Mouse (Mus musculus) brown adipose tissue, adult 24 weeks (tissue): ENCODE results near the gene Pkn2. TPM values are rescaled to one million over a fixed set of nuclear protein-coding genes. Genes with fewer than 3 reads are reported as not detected.

Source experiments
- H3K27ac ChIP-seq: fragments of 200-500 bp; replicated peaks from 2 replicates; pipeline ENCODE4 v1.5.1; 2012; ENCODE audit warnings: low read depth, mild to moderate bottlenecking, low read length
- H3K4me1 ChIP-seq: fragments of 200-500 bp; 2 replicates; pipeline ENCODE4 v1.6.1; 2012; ENCODE audit warnings: low read length, mixed read lengths; ENCODE audit not compliant: control insufficient read depth, insufficient read depth, insufficient read length
- H3K4me3 ChIP-seq: fragments of 200-500 bp; 2 replicates; pipeline ENCODE4 v1.5.1; 2012; ENCODE audit warnings: low read depth, mild to moderate bottlenecking, low read length, moderate library complexity; ENCODE audit not compliant: insufficient read depth
- polyA plus RNA-seq: library from polyadenylated mRNA; stranded (reverse); fragments of >200 nt; gene quantifications from 2 replicates; pipeline ENCODE4 v1.2.4, GENCODE M21; 2012; ENCODE audit not compliant: missing spikeins, insufficient read depth, insufficient read length

Gene Pkn2
- 17.5 and 19.8 TPM in 2 replicates for polyA plus RNA-seq

DNA sequence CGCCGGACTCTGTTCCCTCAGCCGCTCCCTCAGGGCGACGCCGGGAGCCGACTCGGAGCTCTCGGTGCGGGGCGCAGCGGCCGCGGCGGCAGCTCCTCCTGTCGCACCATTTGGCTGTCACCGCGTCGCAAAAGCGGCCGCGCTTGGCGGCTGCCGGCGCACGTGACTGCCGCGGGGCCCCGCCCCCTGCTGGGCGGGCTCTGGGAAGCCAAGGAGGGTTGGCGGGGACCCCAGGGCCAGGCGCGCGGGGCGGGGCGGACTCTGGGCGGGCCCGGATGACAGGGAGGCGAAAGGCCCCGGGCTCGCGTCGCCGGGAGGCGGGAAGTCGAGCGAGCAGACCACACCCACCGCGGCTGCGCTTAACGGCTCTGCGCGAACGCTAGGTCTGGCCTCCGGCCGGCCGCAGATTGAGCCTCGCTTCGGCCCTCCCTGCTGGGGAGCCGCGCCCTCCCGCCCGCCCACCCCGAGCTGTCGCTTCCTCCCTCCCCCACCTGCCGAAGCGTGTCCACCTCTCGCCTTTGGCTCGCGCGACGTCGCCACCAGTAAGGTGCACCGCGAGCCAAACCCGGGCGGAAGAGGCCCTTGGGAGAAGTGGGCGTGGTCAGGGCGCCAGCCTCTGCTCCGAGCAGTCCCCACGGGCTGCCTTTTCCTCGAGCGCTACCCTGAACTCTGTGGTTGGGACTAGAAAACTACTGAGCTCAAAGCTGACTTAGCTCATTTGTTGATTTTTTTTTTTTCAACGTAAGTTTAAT is at the start of gene Pkn2:
Gene Pkn2, minus strand, starts transcription at position 133 of the 752 bp plus-strand sequence.
- Histone ChIP-seq H3K4me3 (peak within 1 kb of the TSS; percentile 98), H3K27ac (peak within 1 kb of the TSS; percentile 83), H3K4me1 (no peaks in the 10 kb centered on the region)

DNA sequence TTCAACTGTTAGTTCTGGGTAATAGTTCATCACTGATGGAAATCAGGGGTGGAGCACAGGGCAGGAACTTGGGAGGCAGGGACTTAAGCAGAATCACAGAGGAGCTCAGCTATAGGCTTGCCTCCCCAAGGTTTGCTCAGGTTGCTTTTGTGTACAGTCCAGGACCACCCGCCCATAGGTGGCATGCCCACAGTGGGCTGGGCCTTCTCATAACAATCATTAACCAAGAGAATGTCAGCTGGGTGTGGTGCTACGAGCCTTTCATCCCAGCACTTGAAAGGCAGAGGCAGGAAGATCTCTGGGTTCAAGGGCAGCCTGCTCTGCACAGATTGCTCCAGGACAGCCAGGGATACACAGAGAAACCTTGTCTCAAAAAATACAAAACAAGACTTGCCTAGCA is 48.1 kb upstream of the Pkn2 start:
- Histone ChIP-seq H3K4me1 (no peaks in the 10 kb centered on the region), H3K4me3 (no peak overlapping the region)

DNA sequence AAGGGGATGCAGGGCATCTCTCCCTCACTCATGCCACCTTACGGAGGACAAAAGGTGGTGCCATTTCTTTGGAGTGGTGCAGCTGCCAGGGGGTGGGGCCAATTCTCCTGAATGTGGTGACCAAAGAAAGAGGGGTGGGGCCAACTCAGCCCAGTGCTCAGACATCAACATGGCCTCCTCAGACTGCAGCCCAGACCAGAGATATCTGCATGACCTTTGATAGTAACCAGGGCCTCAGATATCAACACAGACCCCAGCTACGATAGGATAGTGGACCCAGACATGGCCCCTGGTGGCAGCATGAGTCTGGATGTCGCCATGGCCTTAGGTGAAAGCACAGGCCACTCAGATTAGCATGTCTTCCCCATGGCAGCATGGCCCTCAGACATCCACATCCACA is 45.5 kb upstream of the Pkn2 start:
- Histone ChIP-seq H3K27ac (no peak overlapping the region), H3K4me3 (no peak overlapping the region), H3K4me1 (no peaks in the 10 kb centered on the region)

More for the DNA sequence above, 48.1 kb upstream of the Pkn2 start:
- no peak overlapping the region for H3K27ac ChIP-seq

DNA sequence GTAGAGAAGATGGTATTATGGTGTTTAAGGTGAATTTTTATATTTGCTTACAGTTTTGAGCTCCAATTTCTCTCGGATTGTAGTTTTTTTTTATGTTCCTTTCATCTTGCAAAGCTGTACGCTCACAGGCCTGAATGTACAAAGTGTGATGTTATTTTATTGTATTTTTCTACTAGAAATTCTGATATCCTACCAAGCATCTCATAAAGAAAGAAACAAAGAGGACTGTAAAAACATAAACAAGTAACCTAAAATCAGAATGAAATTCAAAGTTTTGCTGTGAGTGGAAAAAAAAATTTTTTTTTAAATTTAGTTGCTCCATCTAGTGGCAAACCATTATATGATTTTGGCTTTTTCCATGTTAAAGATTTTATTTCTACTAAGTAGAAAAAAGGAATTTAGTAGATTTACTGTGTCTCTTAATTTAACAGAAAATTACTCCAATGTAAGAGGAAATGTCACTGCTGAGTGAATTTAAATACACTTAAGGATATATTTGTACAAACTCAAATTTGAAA is 43.1 kb upstream of the Pkn2 start:
- Histone ChIP-seq H3K4me1 (no peaks in the 10 kb centered on the region), H3K4me3 (no peak overlapping the region), H3K27ac (no peak overlapping the region)

DNA sequence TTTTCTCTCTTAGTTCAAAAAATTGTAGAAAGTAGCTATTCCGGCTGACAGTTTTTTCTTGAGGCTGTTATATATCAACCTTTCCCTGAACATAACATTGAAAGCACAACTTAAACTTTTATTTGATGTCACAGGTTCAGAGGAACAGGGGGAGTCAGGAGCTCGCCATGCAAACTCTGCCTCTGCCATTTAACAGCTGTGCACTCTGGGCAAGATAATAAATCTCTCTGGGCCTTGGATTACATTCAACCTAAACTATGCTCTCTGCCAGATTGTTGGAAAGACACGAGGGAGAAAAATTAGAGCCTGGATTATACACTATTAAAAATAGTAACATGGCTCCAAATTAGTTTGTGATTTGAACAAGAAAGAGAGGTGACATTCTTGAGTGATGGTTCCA is 37.3 kb upstream of the Pkn2 start:
- Histone ChIP-seq H3K27ac (no peak overlapping the region), H3K4me1 (no peaks in the 10 kb centered on the region), H3K4me3 (no peak overlapping the region)

DNA sequence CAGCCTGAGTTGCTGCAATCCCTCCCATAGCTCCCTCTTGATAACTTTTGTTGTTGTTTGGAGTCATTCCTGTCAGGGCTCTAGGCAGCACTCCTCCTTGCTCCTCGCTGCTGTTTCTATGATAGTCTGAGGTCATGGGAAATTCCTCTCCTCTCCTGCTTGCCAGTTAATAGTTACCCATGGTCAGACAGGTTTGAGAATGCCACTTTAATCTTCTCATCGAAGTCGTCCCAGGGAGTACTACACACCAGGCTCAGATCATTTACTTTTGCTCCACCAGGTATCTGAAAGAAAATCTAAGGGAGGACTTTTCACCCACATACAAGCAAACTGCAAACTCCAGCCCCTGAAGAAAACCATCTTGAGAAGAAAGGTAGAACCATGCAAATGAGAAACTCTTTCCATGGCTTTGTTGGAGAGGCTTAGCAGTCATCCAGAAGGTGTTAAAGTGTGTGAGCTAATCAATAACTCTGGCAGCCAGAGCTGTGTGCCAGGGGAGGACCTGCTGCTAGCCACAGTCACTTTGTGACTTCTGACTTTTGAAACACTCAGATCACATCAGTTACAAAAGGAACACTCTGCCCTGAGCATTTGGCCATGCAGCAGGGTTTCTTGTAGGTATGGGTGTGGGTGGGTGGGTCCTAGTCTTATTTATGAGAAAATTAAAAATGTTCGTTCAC is 36.1 kb upstream of the Pkn2 start:
- H3K4me3 ChIP-seq: no peak overlapping the region
- H3K27ac ChIP-seq: no peak overlapping the region
- no peaks in the 10 kb centered on the region for H3K4me1 ChIP-seq

DNA sequence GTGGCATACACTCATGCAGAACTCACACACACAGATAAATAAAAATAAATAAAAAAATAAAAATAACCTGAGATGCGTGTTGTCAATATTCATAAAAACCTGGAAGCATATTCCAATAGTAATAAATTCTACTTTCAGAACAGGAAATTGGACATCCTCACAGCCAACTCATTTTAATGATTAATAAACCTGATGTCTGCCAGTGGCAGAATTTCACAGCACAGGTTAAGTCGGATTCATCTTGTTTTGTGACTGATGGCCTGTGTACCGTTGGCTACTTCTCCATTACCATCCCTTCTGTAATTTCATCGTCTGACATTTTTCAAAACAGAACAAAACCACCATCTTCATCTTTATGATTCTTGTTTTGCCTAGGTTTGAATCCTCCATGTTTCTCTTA is 35.4 kb upstream of the Pkn2 start:
- Histone ChIP-seq H3K27ac (no peak overlapping the region), H3K4me3 (no peak overlapping the region), H3K4me1 (no peaks in the 10 kb centered on the region)

DNA sequence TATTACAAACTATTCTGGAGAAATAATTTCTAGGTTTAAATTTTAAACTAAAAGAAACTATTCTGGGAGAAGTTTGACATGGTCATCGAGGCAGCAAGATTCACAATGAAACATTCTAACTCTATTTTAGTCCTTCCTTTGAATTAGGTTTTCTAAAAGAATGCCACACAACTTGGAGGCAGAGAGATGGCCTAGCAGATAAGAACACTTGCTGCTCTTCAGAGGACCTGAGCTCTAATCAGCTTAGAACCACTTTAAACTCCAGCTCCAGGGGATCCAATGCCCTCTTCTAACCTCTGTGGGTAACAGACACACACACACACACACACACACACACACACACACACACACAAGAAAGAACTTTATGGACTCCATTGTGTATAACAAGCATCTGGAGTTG is 31.5 kb upstream of the Pkn2 start:
- Histone ChIP-seq H3K4me1 (no peaks in the 10 kb centered on the region), H3K4me3 (no peak overlapping the region), H3K27ac (no peak overlapping the region)

DNA sequence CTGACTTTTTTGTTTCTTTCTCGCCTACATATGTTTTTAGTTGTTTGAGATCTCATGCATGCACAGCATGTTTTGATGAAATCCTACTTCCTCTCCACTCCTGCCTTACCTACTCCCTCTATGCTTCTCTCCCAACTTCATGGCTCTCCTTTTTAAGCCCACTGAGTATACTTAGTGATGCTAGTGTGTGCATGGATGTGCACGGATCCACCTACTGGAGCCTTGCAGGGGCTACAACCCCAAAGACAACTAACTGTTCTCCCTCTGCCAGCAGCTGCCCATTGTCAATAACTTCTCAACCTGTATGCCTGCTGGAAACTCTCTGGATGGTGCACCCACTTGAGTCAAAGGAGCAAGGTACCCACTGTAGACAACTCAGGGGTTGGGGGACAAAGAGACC is 17.9 kb upstream of the Pkn2 start:
- no peaks in the 10 kb centered on the region for H3K4me1 ChIP-seq
- H3K27ac ChIP-seq: no peak overlapping the region
- no peak overlapping the region for H3K4me3 ChIP-seq

DNA sequence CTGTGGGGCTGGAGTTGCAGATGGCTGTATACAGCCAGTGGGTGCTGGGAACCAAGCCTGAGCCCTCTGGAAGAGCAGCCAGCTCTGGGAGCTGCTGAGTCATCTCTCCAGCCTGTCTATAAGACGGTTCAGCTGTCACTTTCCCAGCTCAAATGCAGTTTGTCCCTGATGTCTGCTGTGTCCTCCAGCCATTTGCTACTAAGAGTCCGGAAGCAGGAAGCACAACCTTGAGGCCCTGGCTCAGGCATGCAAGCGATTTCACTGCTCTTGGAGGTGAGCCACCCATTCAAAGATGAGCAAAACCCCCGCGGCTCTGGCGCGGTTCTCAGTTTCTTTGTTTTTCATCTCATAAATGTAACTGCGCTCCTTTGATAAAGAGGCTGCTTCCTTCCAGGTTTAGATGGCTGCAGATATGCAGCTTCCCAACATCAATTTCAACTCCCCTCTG is 17.2 kb upstream of the Pkn2 start:
- Histone ChIP-seq H3K4me1 (no peaks in the 10 kb centered on the region), H3K4me3 (no peak overlapping the region), H3K27ac (no peak overlapping the region)

DNA sequence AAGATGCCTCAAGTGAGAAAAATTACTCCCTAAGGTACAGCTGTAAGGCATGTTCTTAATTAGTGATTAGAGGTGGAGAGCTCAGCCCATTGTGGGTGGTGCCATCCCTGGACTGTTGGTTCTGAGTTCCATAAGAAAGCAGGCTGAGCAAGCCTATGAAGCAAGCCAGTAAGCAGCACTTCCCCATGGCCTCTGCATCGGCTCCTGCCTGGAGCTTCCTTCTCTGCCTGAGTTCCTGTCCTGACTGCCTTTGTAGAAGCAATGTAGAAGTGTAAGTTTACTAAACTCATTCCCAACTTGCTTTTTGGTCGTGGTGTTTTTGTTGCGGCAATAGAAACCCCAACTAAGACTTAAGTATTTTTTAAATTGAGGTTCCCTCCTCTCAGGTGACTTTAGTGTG is 8.6 kb upstream of the Pkn2 start:
- H3K4me3 ChIP-seq: no peak overlapping the region
- no peak overlapping the region for H3K27ac ChIP-seq
- no peaks in the 10 kb centered on the region for H3K4me1 ChIP-seq

DNA sequence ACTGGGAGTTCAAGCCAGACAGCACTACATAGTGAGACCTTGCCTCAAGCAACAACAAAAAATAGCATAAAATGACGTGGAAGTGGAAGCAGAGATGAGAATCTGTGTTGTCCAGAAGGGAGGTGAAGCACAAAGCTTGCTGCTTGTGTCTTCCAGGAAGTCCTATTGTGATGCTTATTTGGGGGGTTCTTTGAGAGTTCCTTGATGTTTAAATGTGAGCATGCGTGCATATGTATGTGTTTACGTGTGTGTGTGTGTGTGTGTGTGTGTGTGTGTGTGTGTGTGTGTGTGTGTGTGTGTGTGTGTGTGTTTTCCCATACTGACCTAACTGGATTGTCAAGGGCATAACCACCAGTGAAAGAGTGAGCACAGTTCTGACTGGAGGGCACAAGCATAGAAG is 5.2 kb upstream of the Pkn2 start:
- Histone ChIP-seq H3K4me1 (no peaks in the 10 kb centered on the region), H3K4me3 (no peak overlapping the region), H3K27ac (no peak overlapping the region)

DNA sequence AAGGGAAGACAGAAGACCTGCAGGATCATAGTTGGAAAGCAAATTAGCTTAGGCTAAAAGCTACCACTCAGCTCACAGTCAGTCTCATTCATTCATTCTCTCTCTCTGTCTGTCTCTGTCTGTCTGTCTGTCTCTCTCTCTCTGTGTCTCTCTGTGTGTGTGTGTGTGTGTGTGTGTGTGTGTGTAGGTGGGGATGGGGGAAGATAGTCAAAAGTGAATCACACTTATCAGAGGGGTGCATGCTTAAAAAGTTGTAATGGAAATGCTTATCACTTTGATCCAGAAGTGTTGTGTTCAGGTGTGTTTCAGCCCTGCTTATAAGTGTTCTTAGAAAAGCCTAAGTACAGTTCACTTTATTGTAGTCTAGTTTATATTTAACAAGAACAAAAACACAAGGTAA is 2.8 kb upstream of the Pkn2 start:
- no peak overlapping the region for H3K27ac ChIP-seq

DNA sequence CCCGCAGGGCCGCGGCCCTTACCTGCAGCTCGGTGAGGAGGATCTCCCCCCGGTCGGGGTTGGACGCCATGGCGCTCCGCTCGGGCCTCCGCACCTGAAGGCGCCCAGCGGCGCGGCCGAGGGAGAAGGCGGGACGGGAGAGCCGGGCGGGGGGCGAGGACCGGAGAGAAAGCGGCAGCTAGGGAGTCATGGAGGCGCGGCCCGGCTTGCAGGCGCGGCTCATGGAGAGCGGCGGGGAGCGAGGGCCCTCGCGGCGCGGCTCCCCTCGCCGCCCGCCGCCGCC is 274 bp downstream of the Pkn2 start:
- Histone ChIP-seq H3K27ac (peak overlapping the region; percentile 62), H3K4me3 (peak overlapping the region; percentile 98), H3K4me1 (no peaks in the 10 kb centered on the region)

More for the DNA sequence above, 2.8 kb upstream of the Pkn2 start:
- Histone ChIP-seq H3K4me1 (no peaks in the 10 kb centered on the region), H3K4me3 (no peak overlapping the region)

DNA sequence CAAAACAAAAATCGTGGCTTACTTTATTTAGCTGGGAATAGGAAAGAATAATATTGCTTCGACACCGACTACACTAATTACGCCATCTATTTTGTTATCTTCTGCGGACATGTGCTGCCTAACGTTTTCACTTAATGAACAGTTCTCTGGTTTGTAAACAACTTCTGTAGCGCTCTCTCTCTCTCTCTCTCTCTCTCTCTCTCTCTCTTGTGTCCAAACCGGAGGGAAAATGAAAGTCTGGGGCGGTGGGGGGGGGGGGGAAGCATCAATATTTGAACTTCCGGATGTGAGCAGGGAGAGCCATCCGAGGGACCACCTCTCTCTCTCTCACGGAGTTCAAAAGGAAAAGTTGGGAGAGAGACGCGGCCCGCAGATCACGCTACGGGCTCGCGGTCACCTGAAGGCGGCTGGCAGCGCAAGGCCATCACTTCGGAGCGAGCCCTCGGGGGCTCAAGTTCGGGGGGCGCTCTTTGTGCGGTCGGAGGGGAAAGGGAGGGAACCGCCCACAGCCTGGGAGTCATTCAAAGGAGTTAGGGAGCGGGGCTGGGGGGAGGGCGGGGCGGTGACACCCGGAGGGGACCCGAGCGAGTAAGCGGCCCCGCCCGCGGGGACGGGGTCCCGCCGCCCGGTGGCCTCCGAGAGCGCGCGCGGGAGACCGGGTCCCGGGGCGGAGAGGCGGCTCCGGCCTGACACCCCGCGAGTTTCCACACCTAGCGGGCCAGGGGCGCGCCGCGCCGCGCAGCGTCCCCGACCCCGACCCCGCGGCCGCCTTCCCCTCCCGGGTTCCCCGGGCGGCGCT is 815 bp downstream of the Pkn2 start:
- peak overlapping the region; percentile 83 for H3K27ac ChIP-seq
- H3K4me3 ChIP-seq: peak overlapping the region; percentile 98
- peaks cover 1% of the 10 kb centered on the region; the same call in 1 of the 2 replicates for H3K4me1 ChIP-seq
